Mouse (Mus musculus): ENCODE measurements around the gene Aanat. TPM values are rescaled to one million over a fixed set of nuclear protein-coding genes. Genes with fewer than 3 reads are reported as not detected.

Aanat gene
- total RNA-seq (2015) (not detected in 2 replicates), total RNA-seq (2017) (not detected in 2 replicates)

GRCm38 (mm10) chr11:116586310-116586709 is at the start of gene Aanat:
TSS of gene Aanat (plus strand) at chr11:116586432.
- ATAC-seq (replicated peaks; ENCODE audit: poor library complexity), result no peak

DNA sequence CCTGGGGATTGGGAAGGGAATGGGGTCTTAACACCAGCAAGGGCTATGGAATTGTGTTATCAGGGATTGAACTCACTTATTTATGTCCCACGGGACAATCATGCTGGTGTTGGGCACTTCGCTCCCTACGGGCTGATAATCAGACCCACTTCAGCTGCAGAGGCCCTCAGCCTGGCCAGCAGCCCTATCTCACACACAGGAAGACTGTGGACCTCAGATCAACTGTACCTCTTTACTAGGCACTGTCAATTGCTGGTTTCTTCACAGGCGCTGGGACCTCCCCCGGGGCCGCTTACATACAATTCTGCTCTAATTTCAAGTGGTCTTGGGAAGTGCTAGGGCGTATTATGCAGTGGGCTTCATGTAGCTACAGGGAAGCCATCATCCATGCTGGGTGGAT is 49.5 kb upstream of the Aanat start:
- ATAC-seq (replicated peaks; ENCODE audit: poor library complexity), result 0 out of 2 replicates have a peak, but pooled peaks have one; percentile 19

- ATAC-seq (replicated peaks; ENCODE audit: poor library complexity), result no peak
Observed at GRCm38 (mm10) chr11:116537388-116537787, 48.8 kb upstream of the Aanat start.

- peak; percentile 22 for ATAC-seq (replicated peaks; ENCODE audit: poor library complexity)
Observed at GRCm38 (mm10) chr11:116538142-116538735, 48.0 kb upstream of the Aanat start.

GRCm38 (mm10) chr11:116541183-116541582 is 45.0 kb upstream of the Aanat start:
- ATAC-seq (replicated peaks; ENCODE audit: poor library complexity), result no peak

DNA sequence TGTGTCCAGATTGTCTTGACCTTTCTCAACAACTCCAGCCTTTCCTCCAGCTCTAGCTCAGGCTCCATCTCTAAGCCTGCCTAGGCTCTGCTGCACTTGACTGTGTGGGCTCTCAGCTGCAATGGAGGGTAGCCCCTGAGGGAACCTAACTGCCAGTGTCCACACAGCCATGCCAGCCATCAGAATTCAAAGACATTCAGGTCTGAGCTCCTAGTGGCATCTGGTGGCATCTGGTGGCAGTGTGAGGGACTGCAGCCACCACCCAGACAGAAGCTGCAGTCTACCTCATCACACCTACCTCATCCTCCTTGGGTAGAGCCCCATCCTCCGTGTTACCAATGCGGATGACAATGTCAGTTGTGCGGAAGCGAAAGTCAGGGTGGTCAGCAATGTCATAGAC is 43.1 kb upstream of the Aanat start:
- peak; percentile 86 for ATAC-seq (replicated peaks; ENCODE audit: poor library complexity)

- no peak for ATAC-seq (replicated peaks; ENCODE audit: poor library complexity)
Observed at GRCm38 (mm10) chr11:116547296-116548060, 38.8 kb upstream of the Aanat start.

- ATAC-seq (replicated peaks; ENCODE audit: poor library complexity), result no peak
Observed at GRCm38 (mm10) chr11:116548780-116549179, 37.5 kb upstream of the Aanat start.

GRCm38 (mm10) chr11:116549273-116550038 is 36.8 kb upstream of the Aanat start:
- peak; percentile 90 for ATAC-seq (replicated peaks; ENCODE audit: poor library complexity)

DNA sequence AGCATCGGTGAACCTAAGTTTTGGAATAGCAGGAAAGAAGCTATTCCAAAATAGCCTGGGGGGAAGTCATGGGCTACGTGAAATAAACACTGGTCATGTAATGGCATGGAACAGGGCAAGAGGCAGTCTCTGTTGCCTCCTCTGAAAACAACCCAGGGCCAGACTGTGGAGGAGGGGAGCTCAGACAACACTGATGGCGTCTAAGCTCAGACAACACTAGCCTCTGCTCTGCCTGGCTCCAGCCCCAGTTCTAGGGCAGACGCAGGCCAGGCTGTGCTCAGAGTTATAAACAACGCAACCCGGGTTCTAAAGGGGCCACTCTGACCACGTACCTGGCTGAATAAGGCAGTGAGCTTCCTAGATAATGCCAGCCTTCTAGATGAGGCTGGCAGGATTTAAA is 35.5 kb upstream of the Aanat start:
- ATAC-seq (replicated peaks; ENCODE audit: poor library complexity), result no peak

DNA sequence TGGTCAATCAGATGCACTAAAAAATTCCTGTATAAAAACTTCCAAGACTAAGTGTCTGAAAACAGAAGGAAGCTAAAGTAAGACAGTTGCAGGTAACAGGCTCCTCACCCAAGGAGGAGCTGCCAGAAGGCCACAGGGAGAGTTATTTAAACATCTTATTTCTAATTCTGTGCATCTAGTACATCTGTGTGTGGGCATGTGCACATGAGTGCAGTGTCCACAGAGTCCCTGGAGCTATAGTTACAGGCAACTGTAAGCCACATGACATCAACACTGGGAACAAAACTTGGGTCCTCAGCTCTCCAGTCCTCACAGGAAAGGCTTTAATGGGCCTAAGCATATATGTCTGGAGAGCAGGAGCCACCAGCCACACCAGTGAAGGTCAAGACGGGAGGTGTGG is 34.0 kb upstream of the Aanat start:
- no peak for ATAC-seq (replicated peaks; ENCODE audit: poor library complexity)

DNA sequence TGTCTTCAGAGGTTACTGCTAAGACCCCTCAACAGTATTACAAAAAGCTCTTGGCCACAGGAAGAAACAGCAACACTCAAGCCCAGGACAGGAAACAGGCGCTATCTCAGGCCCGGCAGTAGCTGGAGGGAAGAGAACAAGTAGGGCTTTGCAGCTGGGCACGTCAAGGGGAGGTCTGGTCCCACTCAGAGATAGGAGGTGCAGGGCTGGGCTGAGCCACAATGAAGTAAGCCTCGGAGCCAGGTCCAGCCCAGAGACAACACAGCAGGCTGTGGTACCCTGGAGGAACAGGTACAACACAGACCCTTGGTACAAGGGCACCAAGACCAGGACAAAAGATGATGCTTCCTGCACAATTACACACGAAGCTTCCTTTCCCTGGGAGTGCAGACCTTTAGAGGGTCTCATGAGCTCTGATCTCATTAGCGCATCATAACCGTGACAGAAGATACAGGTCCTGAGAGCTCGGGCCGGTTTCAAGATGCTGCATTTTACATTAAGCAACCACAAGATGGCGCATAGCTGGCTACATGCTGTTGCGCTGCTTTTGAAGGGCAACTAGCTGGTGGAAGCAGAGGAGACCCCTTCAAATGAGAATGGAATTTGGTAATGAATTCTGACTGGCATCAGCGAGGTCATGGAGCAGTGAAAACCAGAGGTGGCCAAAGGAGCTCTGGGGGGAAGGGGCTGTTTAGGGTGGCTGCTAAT is 31.9 kb upstream of the Aanat start:
- ATAC-seq (replicated peaks; ENCODE audit: poor library complexity), result peak; percentile 63

GRCm38 (mm10) chr11:116555572-116555971 is 30.7 kb upstream of the Aanat start:
- ATAC-seq (replicated peaks; ENCODE audit: poor library complexity), result no peak

- no peak for ATAC-seq (replicated peaks; ENCODE audit: poor library complexity)
Observed at GRCm38 (mm10) chr11:116556308-116556707, 29.9 kb upstream of the Aanat start.

GRCm38 (mm10) chr11:116565283-116566041 is 20.8 kb upstream of the Aanat start:
- no peak for ATAC-seq (replicated peaks; ENCODE audit: poor library complexity)

DNA sequence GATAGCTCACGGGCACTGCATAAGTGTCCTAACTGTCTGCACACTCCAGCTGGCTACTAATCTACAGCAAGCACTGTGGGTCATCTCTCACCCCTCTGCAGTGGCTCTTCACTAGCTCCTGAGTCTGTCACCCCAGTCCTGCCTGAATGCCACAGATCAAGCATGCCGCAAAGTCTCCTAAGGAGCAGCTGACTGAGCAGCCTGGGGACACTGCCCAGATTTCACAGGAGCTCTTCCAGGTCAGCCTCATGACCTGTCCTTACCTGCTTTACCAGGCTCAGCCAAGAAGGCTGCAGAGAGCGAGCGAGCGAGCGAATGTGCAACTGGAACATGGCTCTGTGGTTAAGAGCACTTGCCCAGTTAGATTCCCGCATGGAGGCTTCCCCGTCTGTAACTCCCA is 18.7 kb upstream of the Aanat start:
- ATAC-seq (replicated peaks; ENCODE audit: poor library complexity), result no peak

DNA sequence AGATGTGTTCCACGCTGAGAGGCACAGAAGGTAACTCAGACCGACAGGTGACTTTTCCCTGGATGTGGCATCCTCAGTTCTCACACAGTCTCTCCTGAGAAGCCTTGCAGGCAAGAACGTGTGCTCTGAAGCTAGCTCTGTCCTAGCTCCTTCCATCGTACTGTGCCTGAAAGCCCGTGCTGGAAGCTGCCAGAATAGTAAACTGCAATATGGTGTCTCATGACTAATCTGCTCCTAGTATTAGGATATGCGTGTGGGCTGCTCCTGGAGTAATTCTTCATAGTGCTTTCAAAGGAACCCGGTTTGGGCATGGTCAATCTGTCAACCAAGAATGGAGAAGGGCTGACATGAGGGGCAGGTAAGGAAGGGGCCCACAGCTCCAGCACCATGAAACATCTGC is 15.4 kb upstream of the Aanat start:
- ATAC-seq (replicated peaks; ENCODE audit: poor library complexity), result no peak

GRCm38 (mm10) chr11:116571767-116572679 is 14.2 kb upstream of the Aanat start:
- ATAC-seq (replicated peaks; ENCODE audit: poor library complexity), result peak; percentile 69

All from megakaryocyte progenitor cell, adult 5-6 weeks (primary cell).